Mouse (Mus musculus) bone marrow macrophage, adult 2 months (primary cell): ENCODE data around the gene Jazf1.

ENCODE experiments used
- CTCF ChIP-seq: IDR thresholded peaks from 2 replicates; pipeline ENCODE4 v1.5.1; 2012; ENCODE audit warnings: low read depth, mild to moderate bottlenecking, low read length, moderate library complexity
- POLR2A ChIP-seq: IDR thresholded peaks from 2 replicates; pipeline ENCODE4 v1.6.1; 2012; ENCODE audit warnings: mild to moderate bottlenecking, low read depth, low read length, borderline replicate concordance

DNA sequence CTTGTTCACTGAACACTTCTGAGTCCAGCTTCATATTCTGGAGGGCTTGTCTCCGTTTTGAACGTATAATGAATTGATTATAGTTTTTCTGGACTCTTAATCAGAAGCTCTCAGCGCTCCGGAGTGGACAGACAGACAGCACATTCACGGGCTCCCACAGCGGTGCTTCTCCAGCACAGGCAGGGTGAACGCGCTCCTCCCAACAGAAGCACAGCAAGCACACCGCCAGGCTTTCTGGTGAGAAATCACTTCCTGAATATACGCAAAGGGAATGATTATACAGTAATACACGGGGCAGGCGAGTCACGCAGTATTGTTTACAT lies 174.0 kb downstream of the Jazf1 start:
- TF ChIP-seq CTCF: no peak
- no peak for TF ChIP-seq POLR2A
